Mouse (Mus musculus): ENCODE results near the gene Sema3e.

GRCm38 (mm10) chr5:14206794-14207193 is 181.7 kb downstream of the Sema3e start:
- no peak for TF ChIP-seq CTCF (IDR thresholded peaks at IDR 0.05)
- TF ChIP-seq EP300 (IDR thresholded peaks at IDR 0.05): no peak

Data from lung, postnatal 0 days (tissue).